Mouse (Mus musculus): ENCODE results near the gene Guca1b.

Guca1b gene

GRCm38 (mm10) chr17:47385145-47385544, at the start of gene Guca1b:
Gene Guca1b (plus strand): TSS chr17:47385393.
- no peak for DNase-seq

DNA sequence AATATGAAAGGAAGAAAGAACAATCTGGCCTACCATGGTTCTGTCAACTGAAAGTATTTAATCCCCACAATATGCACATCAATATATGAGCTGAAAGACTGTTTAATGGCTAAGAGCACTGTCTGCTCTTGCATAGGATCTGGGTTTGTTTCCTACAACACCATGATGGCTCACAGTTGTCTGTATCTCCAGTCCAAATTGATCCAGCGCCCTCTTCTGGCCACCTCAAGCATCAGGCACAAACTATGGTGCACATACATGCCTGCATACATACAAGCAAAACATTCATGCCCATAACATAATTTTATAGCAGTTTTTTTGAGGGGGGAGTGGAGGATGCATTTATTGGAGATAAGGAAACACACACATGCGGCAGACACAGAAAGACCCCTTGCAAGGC, 42.1 kb upstream of the Guca1b start:
- DNase-seq = no peak

- no peak for DNase-seq
Observed at GRCm38 (mm10) chr17:47349721-47350319, 35.4 kb upstream of the Guca1b start.

DNA sequence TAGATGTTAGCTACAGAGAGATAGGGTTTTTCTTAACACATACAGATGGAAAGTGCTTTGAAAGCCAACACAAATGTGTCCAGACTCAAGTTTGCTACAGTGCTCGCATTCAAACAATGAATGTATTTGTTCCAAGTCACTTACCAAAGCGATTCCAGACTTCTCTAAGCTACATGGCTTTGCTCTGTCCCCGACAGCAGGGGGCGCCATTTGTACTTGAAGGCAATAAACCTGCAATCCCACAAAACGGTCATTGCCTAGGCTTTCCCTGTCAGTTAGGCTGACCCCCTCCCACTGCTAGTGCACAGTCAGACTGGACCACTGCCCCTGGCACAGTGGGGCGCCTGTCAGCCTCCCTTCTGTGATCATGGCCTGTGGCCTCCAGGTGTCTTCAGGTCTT, 25.2 kb upstream of the Guca1b start:
- DNase-seq = peak; percentile 18 to 26

DNA sequence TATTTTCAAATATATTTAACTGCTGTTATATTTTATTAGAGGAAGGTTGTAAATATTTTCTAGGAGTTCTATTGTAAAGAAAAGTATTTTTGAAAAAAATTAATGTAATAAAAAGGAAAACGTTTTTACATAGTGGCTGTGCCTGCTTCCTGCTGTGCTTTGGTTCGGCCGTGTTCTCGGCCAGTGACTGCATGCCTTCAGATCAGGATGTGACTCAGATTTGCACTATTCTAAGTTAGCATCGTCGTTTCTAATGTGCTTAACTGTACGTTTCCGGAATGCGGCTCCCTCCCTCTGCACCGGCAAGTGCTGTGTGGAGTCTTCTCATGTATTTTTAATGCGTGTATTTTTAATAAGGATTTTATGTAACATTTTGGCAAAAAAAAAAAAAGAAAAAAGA, 23.9 kb upstream of the Guca1b start:
- no peak for DNase-seq

- peak; percentile 86 to 89 for DNase-seq
Observed at GRCm38 (mm10) chr17:47368401-47369086, 16.6 kb upstream of the Guca1b start, which contains the start of gene Mrps10. Gene Mrps10 (plus strand): TSS chr17:47368887.

- peak in 1 of 2 experiments; percentile 25 for DNase-seq
Observed at GRCm38 (mm10) chr17:47369087-47369443, 16.1 kb upstream of the Guca1b start.

GRCm38 (mm10) chr17:47371451-47371850, 13.7 kb upstream of the Guca1b start:
- peak; percentile 55 to 68 for DNase-seq

- DNase-seq = no peak
Observed at GRCm38 (mm10) chr17:47373991-47374390, 11.2 kb upstream of the Guca1b start.

DNA sequence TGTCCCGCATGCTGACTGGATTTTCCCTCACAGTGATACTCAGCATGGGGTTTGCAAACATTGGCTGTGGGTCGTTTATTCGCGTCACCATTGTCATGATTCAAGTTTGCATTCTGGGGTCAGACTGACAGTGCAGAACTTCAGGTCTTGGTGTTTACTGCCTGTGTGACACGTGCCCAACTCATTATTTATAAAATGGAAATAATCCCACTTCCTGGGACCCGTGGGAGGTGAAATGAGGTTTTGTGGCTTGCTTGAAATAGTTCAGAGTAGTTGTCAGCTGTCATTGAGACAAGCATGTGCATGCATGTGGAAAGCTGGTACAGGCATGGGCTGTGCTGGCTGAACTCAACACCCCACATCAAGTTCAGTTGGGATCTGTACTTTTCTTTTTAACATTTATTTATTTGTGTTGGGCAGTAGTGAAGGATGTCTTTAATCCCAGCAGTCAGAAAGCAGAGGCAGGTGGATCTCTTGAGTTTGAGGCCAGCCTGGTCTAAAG, 8.4 kb upstream of the Guca1b start:
- DNase-seq = no peak

DNA sequence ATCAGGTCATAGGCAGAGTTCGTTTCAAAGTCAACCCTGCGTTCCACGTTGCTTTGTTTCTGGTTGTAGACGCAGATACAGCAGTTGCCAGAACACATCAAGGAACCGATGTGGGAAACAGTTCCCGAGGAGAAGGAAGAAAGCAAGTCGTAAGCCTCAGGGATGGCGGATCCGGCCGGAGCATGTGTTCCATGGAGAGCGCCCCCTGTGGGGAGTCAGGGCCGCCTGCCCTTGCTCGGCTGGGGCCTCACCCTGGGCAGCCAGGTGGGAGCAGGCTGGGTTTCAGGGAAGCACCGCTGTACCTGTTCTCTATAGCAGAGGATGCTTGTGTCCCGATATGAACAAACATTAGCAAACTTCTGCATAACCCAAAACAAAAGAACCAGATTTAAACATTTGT, 7.1 kb upstream of the Guca1b start:
- no peak for DNase-seq

DNA sequence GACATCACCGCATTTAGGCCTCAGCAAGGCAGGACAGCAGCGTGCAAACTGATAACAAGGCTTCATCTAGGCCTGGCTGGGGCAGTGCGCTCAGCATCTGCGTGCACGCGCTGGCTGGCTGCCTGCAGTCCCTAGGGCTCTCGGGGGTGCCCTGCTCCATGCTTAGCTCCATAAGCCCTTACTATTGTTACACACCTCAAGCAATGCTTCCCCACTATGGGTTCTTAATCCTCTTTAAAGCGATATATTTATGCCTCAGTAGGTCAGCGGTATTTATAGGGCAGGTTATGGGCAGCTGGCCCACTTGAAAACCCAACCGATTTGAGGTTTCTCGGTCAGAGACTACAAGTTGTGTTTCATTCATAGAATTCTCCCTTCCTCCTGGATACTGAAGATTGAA, 3.3 kb upstream of the Guca1b start:
- no peak for DNase-seq

GRCm38 (mm10) chr17:47383266-47383665, 1.9 kb upstream of the Guca1b start:
- DNase-seq = no peak

DNA sequence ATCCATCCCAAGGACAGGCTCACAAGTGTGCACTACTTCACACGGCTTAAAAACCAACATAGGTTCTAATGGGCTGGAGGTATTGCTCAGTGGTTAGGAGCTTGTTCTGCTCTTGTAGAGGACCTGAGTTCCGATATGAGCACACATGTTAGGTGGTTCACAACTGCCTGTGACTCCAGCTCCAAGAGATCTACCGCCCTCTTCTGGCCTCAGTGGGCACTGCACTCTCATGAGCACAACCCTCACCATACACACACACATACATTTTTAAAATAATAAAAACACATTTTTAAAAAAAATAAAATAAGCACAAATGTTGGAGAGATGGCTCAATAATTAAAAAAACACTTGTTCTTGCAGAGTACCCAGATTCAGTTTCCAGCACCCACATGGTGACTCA, 1.1 kb upstream of the Guca1b start:
- DNase-seq = no peak

- peak; percentile 27 to 34 for DNase-seq
Observed at GRCm38 (mm10) chr17:47386649-47387048, 1.5 kb downstream of the Guca1b start.

- peak; percentile 6 to 9 for DNase-seq
Observed at GRCm38 (mm10) chr17:47394223-47394869, 9.2 kb downstream of the Guca1b start.

DNA sequence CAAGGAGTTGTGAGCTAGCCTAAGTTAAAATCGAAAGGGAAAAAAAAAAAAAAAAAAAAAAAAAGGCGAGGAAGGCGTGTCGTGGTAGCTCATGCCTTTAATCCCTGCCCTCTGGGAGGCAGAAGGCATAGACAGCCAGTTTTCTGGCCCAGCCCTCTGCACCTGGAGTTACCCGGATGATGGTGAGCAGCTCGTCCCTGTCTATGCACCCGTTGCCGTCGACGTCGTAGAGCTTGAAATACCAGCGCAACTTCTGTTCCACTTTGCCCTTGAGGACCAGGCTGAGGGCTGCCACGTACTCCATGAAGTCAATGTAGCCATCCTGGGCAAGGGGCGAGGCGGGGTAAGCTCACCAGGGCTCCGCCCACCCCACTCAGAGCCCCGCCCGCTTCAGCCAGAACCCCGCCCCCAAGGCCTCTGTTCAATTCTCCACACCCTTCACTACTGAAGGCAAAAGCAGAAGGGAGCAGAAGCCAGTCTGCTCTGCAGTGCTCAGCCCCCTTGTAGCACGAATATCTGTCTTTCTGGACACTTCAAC, 10.3 kb downstream of the Guca1b start:
- DNase-seq = no peak

GRCm38 (mm10) chr17:47399091-47399490, 13.9 kb downstream of the Guca1b start:
- no peak for DNase-seq

DNA sequence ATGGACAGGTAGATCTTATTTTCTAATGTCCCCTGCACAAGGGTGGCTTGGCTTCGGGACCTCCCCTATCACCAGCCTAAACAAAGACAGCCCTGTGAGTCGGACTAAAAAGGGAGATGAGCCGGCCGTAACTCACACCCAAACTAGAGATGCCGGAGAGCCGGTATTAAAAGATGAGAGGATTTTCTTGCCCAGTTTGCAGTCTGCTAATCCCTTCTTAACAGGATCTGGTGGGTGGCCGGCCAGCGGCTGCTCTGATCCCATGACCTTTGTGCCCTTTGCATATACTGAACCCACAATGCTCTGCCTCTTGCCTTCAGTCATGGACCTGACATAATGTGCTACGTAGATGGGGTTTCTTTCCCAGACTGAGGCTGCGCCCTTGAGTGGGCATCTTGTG, 15.3 kb downstream of the Guca1b start, which contains the start of gene Guca1a:
Gene Guca1a (minus strand): TSS at position 134 of the 400 bp plus-strand sequence.
- no peak for DNase-seq

DNA sequence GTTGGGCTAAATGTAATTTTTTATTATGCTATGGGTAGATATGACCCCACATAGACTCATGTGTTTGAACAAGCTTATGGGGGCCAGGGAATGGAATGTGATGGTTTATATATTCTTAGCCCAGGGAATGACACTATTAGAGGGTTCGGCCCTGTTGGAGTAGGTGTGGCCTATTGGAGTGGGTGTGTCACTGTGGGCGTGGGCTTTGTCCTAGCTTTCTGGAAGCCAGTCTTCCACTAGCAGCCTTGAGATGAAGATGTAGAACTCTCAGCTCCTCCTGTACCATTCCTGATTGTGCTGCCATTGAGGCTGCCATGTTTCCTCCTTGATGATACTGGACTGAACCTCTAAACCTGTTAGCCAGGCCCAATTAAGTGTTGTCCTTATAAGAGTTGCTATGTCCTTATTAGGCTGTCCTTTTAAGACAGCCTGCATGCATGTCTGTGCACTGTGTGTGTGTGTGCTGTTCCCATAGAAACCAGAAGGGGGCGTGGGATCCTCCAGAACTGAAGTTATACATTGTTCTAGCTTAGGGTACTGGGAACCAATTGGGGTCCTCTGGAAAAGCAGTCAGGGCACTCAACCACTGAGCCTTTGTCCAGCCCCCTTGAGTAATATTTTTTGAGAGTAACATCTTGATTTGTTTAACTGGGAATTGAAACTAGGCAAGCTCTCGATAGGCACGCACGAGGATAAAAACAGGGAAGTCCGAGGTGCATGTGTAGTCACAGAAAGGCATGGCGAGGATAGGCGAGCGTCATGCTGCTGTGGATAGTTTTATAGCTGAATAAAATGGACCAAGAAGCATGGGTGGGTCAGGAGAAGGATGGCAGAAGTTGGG, 22.7 kb downstream of the Guca1b start:
- no peak for DNase-seq

- peak; percentile 57 to 62 for DNase-seq
Observed at GRCm38 (mm10) chr17:47408558-47408898, 23.3 kb downstream of the Guca1b start.

Measured in cerebellum, postnatal 36 days (tissue).